8 mouse cellular contexts compared by ENCODE assay signal in the genomic region with DNA sequence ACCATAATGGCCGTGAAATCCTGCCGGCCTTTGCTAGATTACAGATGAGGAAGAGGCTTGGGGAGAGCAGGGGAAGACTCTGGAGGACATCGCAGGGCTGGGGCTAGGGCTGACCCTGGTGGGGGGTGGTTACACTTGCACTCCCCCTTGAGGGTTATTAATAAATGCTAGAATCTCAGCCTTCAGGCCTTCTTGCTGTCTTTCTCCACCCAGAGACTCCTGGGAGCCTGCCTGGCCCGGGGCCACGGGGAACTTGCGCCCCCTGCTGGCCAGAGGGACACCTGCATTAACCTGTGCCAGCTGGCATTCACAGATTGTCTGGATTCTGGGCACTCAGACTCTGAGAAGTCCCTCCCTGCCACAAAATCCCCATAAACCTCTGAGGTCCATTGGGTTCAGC. TPM values are rescaled to one million over a fixed set of nuclear protein-coding genes. Genes with fewer than 3 reads are reported as not detected.
DNase-seq lines count a peak whose midpoint lies in the region; ATAC-seq and TF ChIP-seq lines count a peak whose summit lies in the region.

No protein-coding gene starts in this region.

- no peak for TF ChIP-seq POLR2A in embryonic fibroblast, embryonic 13.5 days (IDR thresholded peaks at IDR 0.05; ENCODE audit: low read depth, low read length)

- H3K4me3 ChIP-seq in G1E (ENCODE audit: low read depth, low read length), result no peak overlapping the region
- no peak overlapping the region for H3K4me3 ChIP-seq in embryonic fibroblast, embryonic 13.5 days (ENCODE audit: insufficient read depth, low read length)

- DNase-seq in G1E (ENCODE audit: low spot score), result peak; percentile 82
- DNase-seq in adrenal gland, postnatal 4 days (ENCODE audit: low spot score in 2 of 2), result peak; percentile 34 to 47
- peak; percentile 19 for DNase-seq in heart, postnatal 25 days (ENCODE audit: low spot score)
- DNase-seq in layer of hippocampus, adult 11-12 months (ENCODE audit: low spot score), result peak; percentile 57
- peak; percentile 58 for DNase-seq in lung, postnatal 25 days (ENCODE audit: low spot score)
- DNase-seq in right cerebral cortex, adult 2 months (ENCODE audit: low spot score in 2 of 2), result peak; percentile 57 to 59
- peak; percentile 49 to 68 for DNase-seq in urinary bladder, postnatal 36 days (ENCODE audit: low spot score in 2 of 2)

- intact Hi-C loops in heart, postnatal 25 days (cut with DNase I), result loop anchor here (1.0 to 10.0 kb wide), 2 partner anchors 77 to 440 kb away; no protein-coding TSS in a partner anchor

- no peaks in the 10 kb centered on the region for H3K9me3 ChIP-seq in G1E (replicated peaks)

- H3K27ac ChIP-seq in embryonic fibroblast, embryonic 13.5 days (ENCODE audit: insufficient read depth, low read length), result no peak overlapping the region

- H3K36me3 ChIP-seq in G1E (replicated peaks), result no peaks in the 10 kb centered on the region

- H3K4me1 ChIP-seq in G1E (ENCODE audit: insufficient read depth, low read depth, low read length), result peaks cover 4% of the 10 kb centered on the region
- no peaks in the 10 kb centered on the region for H3K4me1 ChIP-seq in embryonic fibroblast, embryonic 13.5 days (ENCODE audit: control insufficient read depth, insufficient read depth, low read length)

- H3K27me3 ChIP-seq in G1E (ENCODE audit: insufficient read depth, low read length), result peaks cover 20% of the 10 kb centered on the region; the same call in 1 of the 2 replicates

- peak; percentile 93 for TF ChIP-seq CTCF in G1E (IDR thresholded peaks at IDR 0.05; ENCODE audit: low read depth, low read length)
- peak; percentile 49; the same call in 1 of the 2 replicates for TF ChIP-seq CTCF in embryonic fibroblast, embryonic 13.5 days (IDR thresholded peaks at IDR 0.05; ENCODE audit: borderline replicate concordance, insufficient read depth, low read length)

- peak; percentile 66 for ATAC-seq in G1E (ENCODE audit: extremely low read depth, insufficient number of reproducible peaks, low FRiP score, poor library complexity, severe bottlenecking)

RNA-seq across cellular contexts. Expression of a gene that starts 18.1 kb away (rescaled TPM):
- total RNA-seq in G1E (2014; fragmentation: Nextera tagmentation) (15.7 and 19.3 TPM in 2 replicates), G1E (2017) (12.5 and 13.0 TPM in 2 replicates)
- polyA plus RNA-seq in G1E (2012), result 1.1 and 1.4 TPM in 2 replicates
- 10 to 100 TPM in 1 of 2 experiments, 1 to 10 TPM in 1; 9.7 to 10.1 TPM for total RNA-seq in adrenal gland, postnatal 4 days (2021)
- 3.5 and 3.6 TPM in 2 replicates for polyA plus RNA-seq in embryonic fibroblast, embryonic 13.5 days (2011; ENCODE audit: insufficient read length, low read depth, missing spikeins)
- 1 to 10 TPM; 9.4 to 9.5 TPM for total RNA-seq in heart, postnatal 25 days (2021)

RNA-seq across cellular contexts. Expression of a gene that starts 57.5 kb away (rescaled TPM):
- total RNA-seq in G1E (2014; fragmentation: Nextera tagmentation) (66.3 and 81.3 TPM in 2 replicates), G1E (2017) (23.8 and 28.4 TPM in 2 replicates)
- 9.6 and 12.5 TPM in 2 replicates for polyA plus RNA-seq in G1E (2012)
- total RNA-seq in adrenal gland, postnatal 4 days (2021), result 10 to 100 TPM; 30.2 to 31.7 TPM
- polyA plus RNA-seq in embryonic fibroblast, embryonic 13.5 days (2011; ENCODE audit: insufficient read length, low read depth, missing spikeins), result 7.3 and 12.9 TPM in 2 replicates
- total RNA-seq in heart, postnatal 25 days (2021), result 10 to 100 TPM; 26.1 to 27.9 TPM

Comparison
In these comparisons a context has a peak if more than half of its experiments do, and no peak if none do; other contexts are left out.
1. DNase-seq: peak in every context shown above with its lines; median percentile 82 in G1E; 58 in urinary bladder, postnatal 36 days; 58 in lung, postnatal 25 days; 58 in right cerebral cortex, adult 2 months; 57 in layer of hippocampus, adult 11-12 months; 40 in adrenal gland, postnatal 4 days; 19 in heart, postnatal 25 days.